Mouse (Mus musculus) intestine, embryonic 16.5 days (tissue): ENCODE measurements around the gene Cldn3. TPM values are rescaled to one million over a fixed set of nuclear protein-coding genes. Genes with fewer than 3 reads are reported as not detected.

Experiments used
- ATAC-seq: fragments of 200-750 bp; cut with Nextera tagmentation; 2 replicates; pipeline ENCODE4 v1.8.0; 2017; ENCODE audit warnings: moderate TSS enrichment, moderate library complexity
- H3K27ac ChIP-seq: fragments of 300-500 bp; sonication (generic); 2 replicates; pipeline ENCODE4 v1.5.1; 2014; ENCODE audit warnings: mild to moderate bottlenecking, low read length
- H3K27me3 ChIP-seq: fragments of 300-500 bp; sonication (generic); replicated peaks from 2 replicates; pipeline ENCODE4 v1.6.1; 2014; ENCODE audit warnings: low read length, control low read depth, mixed read lengths; ENCODE audit not compliant: control insufficient read depth, insufficient read depth
- H3K36me3 ChIP-seq: fragments of 300-500 bp; sonication (generic); 2 replicates; pipeline ENCODE4 v1.6.1; 2014; ENCODE audit warnings: low read length, control low read depth; ENCODE audit not compliant: control insufficient read depth, insufficient read depth
- H3K4me1 ChIP-seq: fragments of 300-500 bp; sonication (generic); 2 replicates; pipeline ENCODE4 v1.6.1; 2014; ENCODE audit warnings: low read length, control low read depth, mixed read lengths; ENCODE audit not compliant: control insufficient read depth, insufficient read depth
- H3K4me2 ChIP-seq: fragments of 300-500 bp; sonication (generic); 2 replicates; pipeline ENCODE4 v1.6.1; 2014; ENCODE audit warnings: low read depth, low read length, control low read depth
- H3K4me3 ChIP-seq: fragments of 300-500 bp; sonication (generic); 2 replicates; pipeline ENCODE4 v1.5.1; 2014; ENCODE audit warnings: mild to moderate bottlenecking, low read length
- H3K9ac ChIP-seq: fragments of 300-500 bp; sonication (generic); 2 replicates; pipeline ENCODE4 v1.6.1; 2014; ENCODE audit warnings: low read depth, low read length
- H3K9me3 ChIP-seq: fragments of 300-500 bp; sonication (generic); 2 replicates; pipeline ENCODE4 v1.6.1; 2016; ENCODE audit warnings: low read length, control low read depth; ENCODE audit not compliant: control insufficient read depth
- WGBS: fragments of 180-500 bp; shearing (Covaris S2); extraction: QIAGEN DNeasy Blood & Tissue Kit; methylation state at CpG from one replicate; pipeline ENCODE4 v1.1.7; 2014; 5-methylcytosine and 5-hydroxymethylcytosine counted together
- polyA plus RNA-seq: library from polyadenylated mRNA; unstranded; fragments of >200 nt; fragmentation: Nextera tagmentation; extraction: Ambion mirVana; gene quantifications from 2 replicates; pipeline ENCODE4 v1.2.1, GENCODE M21; 2015

Cldn3 gene
- polyA plus RNA-seq, 1 experiment from 2014 or later: 217 TPM

- ATAC-seq: peak; percentile 75
- H3K9ac ChIP-seq: peak overlapping the region; percentile 80
- under 1% methylated on average over 36 of the region's 37 CpGs for WGBS
Measured at GRCm38 (mm10) chr5:135009590-135010319, 23.7 kb downstream of the Cldn3 start.

GRCm38 (mm10) chr5:135010320-135010709, 24.3 kb downstream of the Cldn3 start:
- Histone ChIP-seq H3K9me3 (no peaks in the 10 kb centered on the region), H3K36me3 (peaks cover 3% of the 10 kb centered on the region; the same call in 1 of the 2 replicates), H3K4me3 (peak overlapping the region; percentile 68), H3K9ac (peak overlapping the region; percentile 80), H3K4me1 (peaks cover 34% of the 10 kb centered on the region), H3K4me2 (peak overlapping the region; percentile 50), H3K27me3 (no peaks in the 10 kb centered on the region), H3K27ac (peak overlapping the region; percentile 93)
- ATAC-seq: no peak
- 47% methylated on average over 7 of the region's 7 CpGs for WGBS

More at GRCm38 (mm10) chr5:135009590-135010319, 23.7 kb downstream of the Cldn3 start:
- no peaks in the 10 kb centered on the region for H3K27me3 ChIP-seq
- H3K4me1 ChIP-seq: peaks cover 34% of the 10 kb centered on the region
- H3K9me3 ChIP-seq: no peaks in the 10 kb centered on the region
- H3K27ac ChIP-seq: peak overlapping the region; percentile 93
- H3K36me3 ChIP-seq: peaks cover 3% of the 10 kb centered on the region; the same call in 1 of the 2 replicates
- peak overlapping the region; percentile 68 for H3K4me3 ChIP-seq
- peak overlapping the region; percentile 50 for H3K4me2 ChIP-seq

- Histone ChIP-seq H3K4me3 (peak overlapping the region; percentile 68), H3K27me3 (no peaks in the 10 kb centered on the region), H3K4me2 (peak overlapping the region; percentile 50), H3K9me3 (no peaks in the 10 kb centered on the region), H3K9ac (peak overlapping the region; percentile 80), H3K27ac (0 out of 2 replicates have a peak overlapping the region, but pooled peaks have one; percentile 8), H3K4me1 (peaks cover 34% of the 10 kb centered on the region), H3K36me3 (peaks cover 3% of the 10 kb centered on the region; the same call in 1 of the 2 replicates)
- 86% methylated on average over 25 of the region's 25 CpGs for WGBS
- no peak for ATAC-seq
Measured at GRCm38 (mm10) chr5:135010841-135011743, 25.1 kb downstream of the Cldn3 start.

- H3K27ac ChIP-seq: peak overlapping the region; percentile 94
- 30% methylated on average over 26 of the region's 26 CpGs for WGBS
- H3K4me3 ChIP-seq: peak overlapping the region; percentile 42
- ATAC-seq: no peak
- no peaks in the 10 kb centered on the region for H3K27me3 ChIP-seq
- peak overlapping the region; percentile 50 for H3K4me2 ChIP-seq
- no peaks in the 10 kb centered on the region for H3K9me3 ChIP-seq
- peaks cover 34% of the 10 kb centered on the region for H3K4me1 ChIP-seq
- peaks cover 3% of the 10 kb centered on the region; the same call in 1 of the 2 replicates for H3K36me3 ChIP-seq
- peak overlapping the region; percentile 80 for H3K9ac ChIP-seq
Measured at GRCm38 (mm10) chr5:135011809-135012613, 26.0 kb downstream of the Cldn3 start.

GRCm38 (mm10) chr5:135012671-135013441, 26.8 kb downstream of the Cldn3 start:
- Histone ChIP-seq H3K27me3 (no peaks in the 10 kb centered on the region), H3K9ac (peak overlapping the region; percentile 80), H3K9me3 (no peaks in the 10 kb centered on the region), H3K4me1 (peaks cover 32% of the 10 kb centered on the region), H3K4me3 (peak overlapping the region; percentile 42), H3K36me3 (peaks cover 3% of the 10 kb centered on the region; the same call in 1 of the 2 replicates), H3K27ac (peak overlapping the region; percentile 94), H3K4me2 (peak overlapping the region; percentile 50)
- ATAC-seq: peak; percentile 34
- 8% methylated on average over 16 of the region's 16 CpGs for WGBS

- no peaks in the 10 kb centered on the region for H3K9me3 ChIP-seq
- H3K9ac ChIP-seq: no peak overlapping the region
- no peak for ATAC-seq
- H3K36me3 ChIP-seq: peaks cover 3% of the 10 kb centered on the region; the same call in 1 of the 2 replicates
- WGBS: 14% methylated on average over 7 of the region's 7 CpGs
- no peak overlapping the region for H3K27ac ChIP-seq
- peaks cover 22% of the 10 kb centered on the region for H3K4me1 ChIP-seq
- H3K4me3 ChIP-seq: no peak overlapping the region
- no peaks in the 10 kb centered on the region for H3K27me3 ChIP-seq
- H3K4me2 ChIP-seq: no peak overlapping the region
Measured at GRCm38 (mm10) chr5:135015497-135015896, 29.5 kb downstream of the Cldn3 start.

- H3K9me3 ChIP-seq: no peaks in the 10 kb centered on the region
- H3K4me3 ChIP-seq: no peak overlapping the region
- H3K27me3 ChIP-seq: no peaks in the 10 kb centered on the region
- no peak overlapping the region for H3K4me2 ChIP-seq
- H3K27ac ChIP-seq: no peak overlapping the region
- WGBS: 40% methylated on average over 4 of the region's 4 CpGs
- H3K9ac ChIP-seq: no peak overlapping the region
- no peak for ATAC-seq
- peaks cover 16% of the 10 kb centered on the region for H3K4me1 ChIP-seq
- H3K36me3 ChIP-seq: peaks cover 2% of the 10 kb centered on the region; the same call in 1 of the 2 replicates
Measured at GRCm38 (mm10) chr5:135016224-135016759, 30.3 kb downstream of the Cldn3 start.

- H3K27ac ChIP-seq: no peak overlapping the region
- 66% methylated on average over 6 of the region's 6 CpGs for WGBS
- H3K36me3 ChIP-seq: no peaks in the 10 kb centered on the region
- no peak for ATAC-seq
- no peak overlapping the region for H3K4me2 ChIP-seq
- no peaks in the 10 kb centered on the region for H3K27me3 ChIP-seq
- H3K9me3 ChIP-seq: no peaks in the 10 kb centered on the region
- H3K9ac ChIP-seq: no peak overlapping the region
- no peak overlapping the region for H3K4me3 ChIP-seq
- H3K4me1 ChIP-seq: peaks cover 25% of the 10 kb centered on the region
Measured at GRCm38 (mm10) chr5:135021814-135022213, 35.8 kb downstream of the Cldn3 start.
